Mouse (Mus musculus): ENCODE data around the gene Atxn10. TPM values are rescaled to one million over a fixed set of nuclear protein-coding genes. Genes with fewer than 3 reads are reported as not detected.
"Not testable (repeated sequence)": the region's sequence is repeated elsewhere in the genome, so short reads cannot be mapped to it uniquely, and the experiment has no call there.

The Atxn10 gene
- polyA plus RNA-seq, 1 experiment, result 320 TPM

GRCm38 (mm10) chr15:85316342-85317140, 19.5 kb upstream of the Atxn10 start:
- no peaks in the 10 kb centered on the region for H3K27me3 ChIP-seq (ENCODE audit: control insufficient read depth, insufficient read depth, low read length, poor library complexity, severe bottlenecking)

GRCm38 (mm10) chr15:85319924-85320668, 15.9 kb upstream of the Atxn10 start:
- H3K4me3 ChIP-seq (ENCODE audit: low read depth, low read length), result no peak overlapping the region
- TF ChIP-seq CTCF (IDR thresholded peaks at IDR 0.05; ENCODE audit: low read depth, low read length), result peak; percentile 60
- TF ChIP-seq POLR2A (IDR thresholded peaks at IDR 0.05; ENCODE audit: insufficient read depth, low read length), result no peak
- H3K4me1 ChIP-seq (ENCODE audit: control insufficient read depth, insufficient read depth, low read length), result no peaks in the 10 kb centered on the region
- no peaks in the 10 kb centered on the region for H3K27me3 ChIP-seq (ENCODE audit: control insufficient read depth, insufficient read depth, low read length, poor library complexity, severe bottlenecking)
- H3K36me3 ChIP-seq (ENCODE audit: control insufficient read depth, insufficient read depth, low read length, poor library complexity, severe bottlenecking), result no peaks in the 10 kb centered on the region
- H3K9ac ChIP-seq (ENCODE audit: low read depth, poor library complexity, severe bottlenecking), result no peak overlapping the region
- H3K9me3 ChIP-seq (replicated peaks; ENCODE audit: control insufficient read depth, insufficient read depth, low read length, poor library complexity, severe bottlenecking), result no peaks in the 10 kb centered on the region
- no peak overlapping the region for H3K27ac ChIP-seq (ENCODE audit: insufficient read depth, low read length)

More at GRCm38 (mm10) chr15:85316342-85317140, 19.5 kb upstream of the Atxn10 start:
- no peaks in the 10 kb centered on the region for H3K9me3 ChIP-seq (replicated peaks; ENCODE audit: control insufficient read depth, insufficient read depth, low read length, poor library complexity, severe bottlenecking)
- no peaks in the 10 kb centered on the region for H3K4me1 ChIP-seq (ENCODE audit: control insufficient read depth, insufficient read depth, low read length)
- no peak overlapping the region for H3K4me3 ChIP-seq (ENCODE audit: low read depth, low read length)
- H3K9ac ChIP-seq (ENCODE audit: low read depth, poor library complexity, severe bottlenecking), result no peak overlapping the region
- H3K36me3 ChIP-seq (ENCODE audit: control insufficient read depth, insufficient read depth, low read length, poor library complexity, severe bottlenecking), result no peaks in the 10 kb centered on the region
- no peak overlapping the region for H3K27ac ChIP-seq (ENCODE audit: insufficient read depth, low read length)
- no peak for TF ChIP-seq CTCF (IDR thresholded peaks at IDR 0.05; ENCODE audit: low read depth, low read length)
- no peak for TF ChIP-seq POLR2A (IDR thresholded peaks at IDR 0.05; ENCODE audit: insufficient read depth, low read length)
- no peak for TF ChIP-seq EP300 (IDR thresholded peaks at IDR 0.05; ENCODE audit: insufficient read depth, low read depth, low read length)

GRCm38 (mm10) chr15:85323214-85323613, 12.8 kb upstream of the Atxn10 start:
- no peaks in the 10 kb centered on the region for H3K4me1 ChIP-seq (ENCODE audit: control insufficient read depth, insufficient read depth, low read length)
- no peak overlapping the region for H3K9ac ChIP-seq (ENCODE audit: low read depth, poor library complexity, severe bottlenecking)
- TF ChIP-seq EP300 (IDR thresholded peaks at IDR 0.05; ENCODE audit: insufficient read depth, low read depth, low read length) (no peak), POLR2A (IDR thresholded peaks at IDR 0.05; ENCODE audit: insufficient read depth, low read length) (no peak), CTCF (IDR thresholded peaks at IDR 0.05; ENCODE audit: low read depth, low read length) (no peak)
- H3K27me3 ChIP-seq (ENCODE audit: control insufficient read depth, insufficient read depth, low read length, poor library complexity, severe bottlenecking), result no peaks in the 10 kb centered on the region
- H3K36me3 ChIP-seq (ENCODE audit: control insufficient read depth, insufficient read depth, low read length, poor library complexity, severe bottlenecking), result no peaks in the 10 kb centered on the region
- no peaks in the 10 kb centered on the region for H3K9me3 ChIP-seq (replicated peaks; ENCODE audit: control insufficient read depth, insufficient read depth, low read length, poor library complexity, severe bottlenecking)
- no peak overlapping the region for H3K27ac ChIP-seq (ENCODE audit: insufficient read depth, low read length)
- no peak overlapping the region for H3K4me3 ChIP-seq (ENCODE audit: low read depth, low read length)

- Histone ChIP-seq H3K4me3 (ENCODE audit: low read depth, low read length) (no peak overlapping the region), H3K9me3 (replicated peaks; ENCODE audit: control insufficient read depth, insufficient read depth, low read length, poor library complexity, severe bottlenecking) (no peaks in the 10 kb centered on the region), H3K4me1 (ENCODE audit: control insufficient read depth, insufficient read depth, low read length) (no peaks in the 10 kb centered on the region), H3K36me3 (ENCODE audit: control insufficient read depth, insufficient read depth, low read length, poor library complexity, severe bottlenecking) (no peaks in the 10 kb centered on the region), H3K27ac (ENCODE audit: insufficient read depth, low read length) (no peak overlapping the region), H3K27me3 (ENCODE audit: control insufficient read depth, insufficient read depth, low read length, poor library complexity, severe bottlenecking) (no peaks in the 10 kb centered on the region), H3K9ac (ENCODE audit: low read depth, poor library complexity, severe bottlenecking) (no peak overlapping the region)
- no peak for TF ChIP-seq EP300 (IDR thresholded peaks at IDR 0.05; ENCODE audit: insufficient read depth, low read depth, low read length)
- TF ChIP-seq POLR2A (IDR thresholded peaks at IDR 0.05; ENCODE audit: insufficient read depth, low read length), result no peak
- TF ChIP-seq CTCF (IDR thresholded peaks at IDR 0.05; ENCODE audit: low read depth, low read length), result no peak
Measured at GRCm38 (mm10) chr15:85324426-85324825, 11.6 kb upstream of the Atxn10 start.

GRCm38 (mm10) chr15:85327808-85328207, 8.2 kb upstream of the Atxn10 start:
- TF ChIP-seq POLR2A (IDR thresholded peaks at IDR 0.05; ENCODE audit: insufficient read depth, low read length), result no peak
- no peak for TF ChIP-seq EP300 (IDR thresholded peaks at IDR 0.05; ENCODE audit: insufficient read depth, low read depth, low read length)
- no peak for TF ChIP-seq CTCF (IDR thresholded peaks at IDR 0.05; ENCODE audit: low read depth, low read length)
- H3K9ac ChIP-seq (ENCODE audit: low read depth, poor library complexity, severe bottlenecking), result no peak overlapping the region
- no peak overlapping the region for H3K4me3 ChIP-seq (ENCODE audit: low read depth, low read length)
- H3K9me3 ChIP-seq (replicated peaks; ENCODE audit: control insufficient read depth, insufficient read depth, low read length, poor library complexity, severe bottlenecking), result no peaks in the 10 kb centered on the region
- no peaks in the 10 kb centered on the region for H3K4me1 ChIP-seq (ENCODE audit: control insufficient read depth, insufficient read depth, low read length)
- H3K36me3 ChIP-seq (ENCODE audit: control insufficient read depth, insufficient read depth, low read length, poor library complexity, severe bottlenecking), result no peaks in the 10 kb centered on the region
- no peaks in the 10 kb centered on the region for H3K27me3 ChIP-seq (ENCODE audit: control insufficient read depth, insufficient read depth, low read length, poor library complexity, severe bottlenecking)
- no peak overlapping the region for H3K27ac ChIP-seq (ENCODE audit: insufficient read depth, low read length)

- not testable (repeated sequence) for H3K36me3 ChIP-seq (ENCODE audit: control insufficient read depth, insufficient read depth, low read length, poor library complexity, severe bottlenecking); H3K9ac ChIP-seq (ENCODE audit: low read depth, poor library complexity, severe bottlenecking); H3K27ac ChIP-seq (ENCODE audit: insufficient read depth, low read length); H3K9me3 ChIP-seq (replicated peaks; ENCODE audit: control insufficient read depth, insufficient read depth, low read length, poor library complexity, severe bottlenecking); H3K4me1 ChIP-seq (ENCODE audit: control insufficient read depth, insufficient read depth, low read length); H3K4me3 ChIP-seq (ENCODE audit: low read depth, low read length); H3K27me3 ChIP-seq (ENCODE audit: control insufficient read depth, insufficient read depth, low read length, poor library complexity, severe bottlenecking)
- TF ChIP-seq CTCF (IDR thresholded peaks at IDR 0.05; ENCODE audit: low read depth, low read length), result peak; percentile 46
Measured at GRCm38 (mm10) chr15:85328455-85328854, 7.6 kb upstream of the Atxn10 start.
